Mouse (Mus musculus): ENCODE data around the gene Atxn1. TPM values are rescaled to one million over a fixed set of nuclear protein-coding genes. Genes with fewer than 3 reads are reported as not detected.

Gene Atxn1
- polyA plus RNA-seq, 1 experiment from 2014 or later = 8.5 TPM

DNA sequence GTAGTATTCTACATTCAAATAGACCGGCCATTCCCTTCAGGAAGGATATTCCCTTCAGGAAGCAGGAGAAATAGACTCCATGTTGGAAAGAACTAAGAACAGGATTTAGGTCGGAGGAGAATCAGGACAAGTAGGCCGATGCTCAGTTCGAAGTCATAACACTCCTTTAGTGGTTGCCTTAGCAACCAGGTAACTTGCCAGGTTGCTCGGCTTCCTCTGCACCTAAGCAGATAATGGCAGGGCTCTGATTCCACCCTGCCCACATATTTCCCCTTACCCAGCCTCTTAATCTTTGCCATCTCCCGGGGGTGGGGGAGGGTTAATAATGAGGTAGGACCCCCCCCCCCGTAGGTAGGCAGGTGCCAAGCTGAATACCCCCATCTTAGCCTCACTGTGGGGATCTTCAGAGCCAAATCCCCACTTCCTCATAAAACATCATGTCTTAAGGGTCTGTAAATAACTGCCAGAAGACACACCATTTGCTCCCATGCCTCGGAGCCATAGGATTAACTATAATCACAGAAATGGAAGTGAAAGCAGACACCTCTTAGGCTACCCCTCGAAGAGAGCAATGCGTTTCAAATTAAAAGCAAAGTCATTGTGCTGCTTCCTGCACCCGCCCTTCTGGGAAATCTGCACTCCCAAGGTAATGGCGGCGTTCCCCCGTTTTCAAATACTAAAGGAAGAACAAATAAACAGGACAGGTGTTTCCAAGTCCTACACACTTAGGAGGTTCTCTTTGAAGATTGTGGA lies 240.1 kb downstream of the Atxn1 start:
- no peak for ATAC-seq (ENCODE audit: borderline replicate concordance, extremely low read depth, low FRiP score, low TSS enrichment)
- Histone ChIP-seq H3K9me3 (no peaks in the 10 kb centered on the region), H3K4me2 (no peak overlapping the region), H3K36me3 (no peaks in the 10 kb centered on the region), H3K9ac (no peak overlapping the region), H3K4me1 (peaks cover 9% of the 10 kb centered on the region; the same call in 1 of the 2 replicates), H3K27me3 (no peaks in the 10 kb centered on the region), H3K27ac (no peak overlapping the region), H3K4me3 (no peak overlapping the region)
- 62% methylated on average over 14 of the region's 14 CpGs for whole genome bisulfite sequencing

DNA sequence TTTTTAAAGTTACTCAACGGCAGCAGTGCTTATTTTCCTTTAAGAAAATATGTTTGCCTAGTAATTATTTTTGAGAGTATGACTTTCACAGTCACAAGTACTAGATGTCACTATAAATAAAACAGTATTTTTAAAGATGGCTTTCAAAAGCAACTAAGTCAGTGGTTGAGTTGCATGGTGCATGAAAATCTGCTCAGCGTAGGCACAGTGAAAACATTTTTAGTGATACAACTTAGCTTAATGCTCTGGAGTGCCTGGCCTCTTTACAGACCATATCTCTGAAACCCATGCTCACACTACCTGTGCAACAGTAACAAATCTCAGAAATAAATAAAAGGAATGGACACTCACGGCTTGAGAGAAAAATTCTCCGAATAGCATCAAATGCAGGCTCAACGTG lies 241.9 kb downstream of the Atxn1 start:
- Histone ChIP-seq H3K4me3 (no peak overlapping the region), H3K27me3 (no peaks in the 10 kb centered on the region), H3K27ac (no peak overlapping the region), H3K36me3 (no peaks in the 10 kb centered on the region), H3K4me1 (peaks cover 18% of the 10 kb centered on the region; the same call in 1 of the 2 replicates), H3K9ac (no peak overlapping the region), H3K4me2 (no peak overlapping the region), H3K9me3 (no peaks in the 10 kb centered on the region)
- WGBS = 80% methylated on average over 5 of the region's 5 CpGs
- no peak for ATAC-seq (ENCODE audit: borderline replicate concordance, extremely low read depth, low FRiP score, low TSS enrichment)

DNA sequence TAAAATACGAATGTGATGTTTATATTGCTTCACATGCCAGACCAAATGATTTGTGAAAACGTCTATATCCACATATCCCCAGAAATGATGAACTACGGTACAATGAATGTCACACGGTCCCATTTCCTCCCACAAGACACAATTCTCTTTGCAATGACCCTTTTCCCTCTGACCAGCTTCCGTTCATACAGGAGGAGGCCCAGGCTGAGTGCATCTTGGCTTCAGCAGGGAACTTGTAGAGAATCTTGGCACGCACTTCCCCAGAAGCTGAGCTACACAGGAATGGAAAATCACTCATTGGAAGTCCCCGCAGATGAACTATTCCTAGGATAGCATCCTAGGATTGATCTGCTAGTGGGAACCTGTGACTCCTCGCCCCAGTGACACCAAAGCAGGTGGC lies 243.2 kb downstream of the Atxn1 start:
- WGBS = 46% methylated on average over 8 of the region's 8 CpGs
- Histone ChIP-seq H3K9me3 (no peaks in the 10 kb centered on the region), H3K4me2 (no peak overlapping the region), H3K27ac (no peak overlapping the region), H3K36me3 (no peaks in the 10 kb centered on the region), H3K9ac (no peak overlapping the region), H3K27me3 (no peaks in the 10 kb centered on the region), H3K4me1 (peaks cover 18% of the 10 kb centered on the region; the same call in 1 of the 2 replicates), H3K4me3 (no peak overlapping the region)
- no peak; the same call in 1 of the 2 replicates for ATAC-seq (ENCODE audit: borderline replicate concordance, extremely low read depth, low FRiP score, low TSS enrichment)

- Histone ChIP-seq H3K4me1 (peaks cover 22% of the 10 kb centered on the region), H3K9ac (no peak overlapping the region), H3K4me2 (no peak overlapping the region), H3K27me3 (no peaks in the 10 kb centered on the region), H3K4me3 (no peak overlapping the region), H3K27ac (no peak overlapping the region), H3K9me3 (no peaks in the 10 kb centered on the region), H3K36me3 (no peaks in the 10 kb centered on the region)
- 37% methylated on average over 3 of the region's 3 CpGs for WGBS
- no peak for ATAC-seq (ENCODE audit: borderline replicate concordance, extremely low read depth, low FRiP score, low TSS enrichment)
Observed at GRCm38 (mm10) chr13:45718850-45719249, 246.0 kb downstream of the Atxn1 start.

DNA sequence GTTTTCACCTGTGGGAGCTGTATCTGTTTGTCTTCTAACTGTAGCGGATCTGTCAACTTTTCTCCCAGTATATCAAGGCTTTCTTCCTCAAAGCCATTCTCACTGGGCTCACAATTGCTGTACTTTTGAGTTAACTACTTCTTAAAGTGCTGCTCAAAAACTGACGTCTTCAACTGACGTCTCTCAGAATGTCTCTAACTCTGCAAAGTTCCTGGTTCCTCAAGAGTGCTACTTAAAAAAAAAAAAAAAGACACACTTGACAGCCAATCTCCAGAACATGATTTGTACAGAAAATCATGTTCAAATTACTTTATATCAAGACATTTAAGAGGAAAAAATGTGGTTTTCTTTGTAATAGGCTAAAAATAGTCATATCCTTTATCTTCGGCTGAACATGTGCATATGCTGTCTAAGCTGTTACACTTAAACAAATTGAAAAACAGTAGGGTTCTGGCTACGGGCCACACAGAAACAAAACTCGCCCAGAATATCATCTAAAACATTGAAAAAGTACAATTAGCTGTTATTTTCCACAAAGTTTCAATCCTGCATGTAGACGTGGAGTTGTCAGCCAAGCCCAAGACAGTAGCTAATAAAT lies 249.1 kb downstream of the Atxn1 start:
- no peak for ATAC-seq (ENCODE audit: borderline replicate concordance, extremely low read depth, low FRiP score, low TSS enrichment)
- 27% methylated on average over 7 of the region's 7 CpGs for WGBS

DNA sequence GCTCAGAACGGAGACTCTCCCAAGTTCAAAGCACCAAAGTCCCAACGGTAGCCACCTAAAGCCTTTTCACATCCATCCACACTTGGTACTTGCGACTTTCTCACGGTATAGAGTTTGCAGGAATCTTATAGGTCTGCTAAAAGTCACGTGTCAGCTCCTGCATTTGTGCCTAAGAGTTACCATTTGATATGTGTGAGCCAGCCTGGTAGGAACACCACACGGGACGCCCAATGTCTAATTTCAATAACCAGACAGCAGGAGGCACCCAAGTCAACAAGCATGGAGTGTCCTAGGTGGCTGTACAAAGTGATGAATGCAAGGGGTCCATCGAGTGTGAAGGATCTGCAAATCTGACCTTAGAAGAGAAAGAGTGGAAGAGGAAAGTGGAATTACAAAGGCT lies 254.8 kb downstream of the Atxn1 start:
- Histone ChIP-seq H3K27ac (no peak overlapping the region), H3K4me2 (no peak overlapping the region), H3K4me3 (no peak overlapping the region), H3K4me1 (peaks cover 5% of the 10 kb centered on the region; the same call in 1 of the 2 replicates), H3K9ac (no peak overlapping the region), H3K27me3 (no peaks in the 10 kb centered on the region), H3K9me3 (no peaks in the 10 kb centered on the region), H3K36me3 (no peaks in the 10 kb centered on the region)
- ATAC-seq (ENCODE audit: borderline replicate concordance, extremely low read depth, low FRiP score, low TSS enrichment) = no peak
- 85% methylated on average over 8 of the region's 8 CpGs for WGBS

More for the DNA sequence above, 249.1 kb downstream of the Atxn1 start:
- H3K27ac ChIP-seq = no peak overlapping the region
- H3K4me3 ChIP-seq = no peak overlapping the region
- H3K27me3 ChIP-seq = no peaks in the 10 kb centered on the region
- H3K9ac ChIP-seq = no peak overlapping the region
- H3K9me3 ChIP-seq = no peaks in the 10 kb centered on the region
- H3K36me3 ChIP-seq = no peaks in the 10 kb centered on the region
- no peak overlapping the region for H3K4me2 ChIP-seq
- peaks cover 18% of the 10 kb centered on the region for H3K4me1 ChIP-seq

- no peak overlapping the region for H3K4me2 ChIP-seq
- H3K27me3 ChIP-seq = no peaks in the 10 kb centered on the region
- no peaks in the 10 kb centered on the region for H3K9me3 ChIP-seq
- 0 out of 2 replicates have a peak, but pooled peaks cover 5% of the 10 kb centered on the region for H3K4me1 ChIP-seq
- no peak for ATAC-seq (ENCODE audit: borderline replicate concordance, extremely low read depth, low FRiP score, low TSS enrichment)
- 74% methylated on average over 11 of the region's 11 CpGs for WGBS
- no peaks in the 10 kb centered on the region for H3K36me3 ChIP-seq
- H3K27ac ChIP-seq = no peak overlapping the region
- H3K9ac ChIP-seq = no peak overlapping the region
- no peak overlapping the region for H3K4me3 ChIP-seq
Observed at GRCm38 (mm10) chr13:45709402-45709801, 255.4 kb downstream of the Atxn1 start.

DNA sequence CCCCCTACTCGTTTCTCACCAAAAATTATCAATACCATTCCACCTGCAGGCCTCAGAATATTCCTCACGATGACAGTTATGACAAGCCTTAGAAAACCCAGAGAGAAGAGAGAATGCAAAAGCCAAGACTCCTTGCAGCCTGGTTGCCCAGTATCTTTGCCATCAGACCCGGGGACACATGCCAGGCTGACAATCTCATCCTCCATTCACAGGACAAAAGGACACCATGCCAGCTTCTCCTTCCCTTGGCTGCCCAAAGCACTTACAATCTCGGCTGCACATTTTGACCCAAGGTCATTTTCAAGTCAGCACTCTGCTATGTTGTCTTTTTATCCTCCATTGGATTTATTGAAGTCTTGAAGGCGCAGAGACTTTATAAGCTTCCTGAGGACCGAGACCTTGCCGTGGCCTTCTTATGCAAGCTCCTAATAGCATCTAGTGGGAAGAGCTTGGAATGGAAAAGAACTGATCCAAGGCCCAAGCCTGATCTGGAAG lies 263.5 kb downstream of the Atxn1 start:
- no peaks in the 10 kb centered on the region for H3K27me3 ChIP-seq
- peaks cover 13% of the 10 kb centered on the region; the same call in 1 of the 2 replicates for H3K4me1 ChIP-seq
- ATAC-seq (ENCODE audit: borderline replicate concordance, extremely low read depth, low FRiP score, low TSS enrichment) = no peak
- H3K9me3 ChIP-seq = no peaks in the 10 kb centered on the region
- H3K4me2 ChIP-seq = no peak overlapping the region
- no peaks in the 10 kb centered on the region for H3K36me3 ChIP-seq
- H3K4me3 ChIP-seq = no peak overlapping the region
- H3K27ac ChIP-seq = no peak overlapping the region
- 74% methylated on average over 7 of the region's 7 CpGs for WGBS
- no peak overlapping the region for H3K9ac ChIP-seq

- no peak overlapping the region for H3K9ac ChIP-seq
- H3K4me1 ChIP-seq = peaks cover 20% of the 10 kb centered on the region
- no peaks in the 10 kb centered on the region for H3K36me3 ChIP-seq
- H3K27ac ChIP-seq = no peak overlapping the region
- WGBS = 70% methylated on average over 3 of the region's 3 CpGs
- no peaks in the 10 kb centered on the region for H3K9me3 ChIP-seq
- H3K27me3 ChIP-seq = no peaks in the 10 kb centered on the region
- no peak for ATAC-seq (ENCODE audit: borderline replicate concordance, extremely low read depth, low FRiP score, low TSS enrichment)
- H3K4me2 ChIP-seq = no peak overlapping the region
- no peak overlapping the region for H3K4me3 ChIP-seq
Observed at GRCm38 (mm10) chr13:45698982-45699381, 265.8 kb downstream of the Atxn1 start.

GRCm38 (mm10) chr13:45696009-45696408 lies 268.8 kb downstream of the Atxn1 start:
- WGBS = 96% methylated on average over 6 of the region's 6 CpGs
- H3K36me3 ChIP-seq = no peaks in the 10 kb centered on the region
- ATAC-seq (ENCODE audit: borderline replicate concordance, extremely low read depth, low FRiP score, low TSS enrichment) = no peak
- no peaks in the 10 kb centered on the region for H3K9me3 ChIP-seq
- H3K9ac ChIP-seq = no peak overlapping the region
- H3K27ac ChIP-seq = no peak overlapping the region
- no peak overlapping the region for H3K4me3 ChIP-seq
- no peaks in the 10 kb centered on the region for H3K27me3 ChIP-seq
- peaks cover 41% of the 10 kb centered on the region for H3K4me1 ChIP-seq
- H3K4me2 ChIP-seq = no peak overlapping the region

DNA sequence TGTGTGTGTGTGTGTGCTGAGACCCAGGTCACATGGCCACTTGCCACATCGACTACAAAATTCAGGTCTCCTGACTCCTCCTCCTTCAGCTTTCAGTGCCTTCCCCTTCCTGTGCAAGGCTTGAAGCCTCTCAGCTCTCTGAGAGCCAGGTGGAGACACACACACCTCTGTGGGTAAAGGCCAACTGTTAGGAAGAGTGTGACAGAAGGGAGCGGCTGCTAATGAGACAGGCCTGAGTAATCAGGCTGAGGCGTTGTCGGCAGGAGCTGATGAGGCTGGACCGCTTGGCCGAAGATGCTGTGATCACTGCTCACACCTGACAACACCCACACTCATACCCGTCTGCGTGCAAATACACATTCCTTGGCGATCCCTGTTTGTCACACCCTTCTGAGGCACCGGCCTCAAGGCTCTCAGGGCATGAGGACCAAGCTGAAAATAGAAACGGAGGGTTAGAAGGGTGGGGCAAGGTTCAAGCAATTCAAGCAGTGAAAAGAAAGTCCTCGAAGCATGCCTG lies 269.8 kb downstream of the Atxn1 start:
- 39% methylated on average over 12 of the region's 12 CpGs for WGBS
- ATAC-seq (ENCODE audit: borderline replicate concordance, extremely low read depth, low FRiP score, low TSS enrichment) = no peak
- Histone ChIP-seq H3K27me3 (no peaks in the 10 kb centered on the region), H3K9me3 (no peaks in the 10 kb centered on the region), H3K27ac (peak overlapping the region; percentile 61; the same call in 1 of the 2 replicates), H3K36me3 (no peaks in the 10 kb centered on the region), H3K4me3 (no peak overlapping the region), H3K4me1 (peaks cover 41% of the 10 kb centered on the region), H3K4me2 (no peak overlapping the region), H3K9ac (no peak overlapping the region)

- peaks cover 41% of the 10 kb centered on the region for H3K4me1 ChIP-seq
- no peaks in the 10 kb centered on the region for H3K9me3 ChIP-seq
- no peaks in the 10 kb centered on the region for H3K27me3 ChIP-seq
- H3K36me3 ChIP-seq = no peaks in the 10 kb centered on the region
- 72% methylated on average over 9 of the region's 9 CpGs for WGBS
- peak overlapping the region; percentile 46 for H3K27ac ChIP-seq
- no peak overlapping the region for H3K4me2 ChIP-seq
- no peak overlapping the region for H3K9ac ChIP-seq
- H3K4me3 ChIP-seq = no peak overlapping the region
- ATAC-seq (ENCODE audit: borderline replicate concordance, extremely low read depth, low FRiP score, low TSS enrichment) = no peak
Observed at GRCm38 (mm10) chr13:45693953-45694352, 270.9 kb downstream of the Atxn1 start.

Measured in lung, embryonic 15.5 days (tissue).